Mouse (Mus musculus) granulocyte monocyte progenitor cell, adult 5-6 weeks (primary cell): ENCODE data around the gene Myo10. TPM values are rescaled to one million over a fixed set of nuclear protein-coding genes. Genes with fewer than 3 reads are reported as not detected.

Experiments
- ATAC-seq: replicated peaks from 2 replicates; pipeline ENCODE4 v1.8.0; 2016; ENCODE audit warnings: mild to moderate bottlenecking, moderate TSS enrichment, inconsistent platforms; ENCODE audit not compliant: poor library complexity, severe bottlenecking
- total RNA-seq, 2 experiments: library from RNA; stranded (forward) in 1 of 2; stranded (reverse) in 1 of 2; fragments of 200-712, 200-1000 nt in 1 of 2; fragments of >200 nt in 1 of 2; fragmentation: Nextera tagmentation in 1 of 2; gene quantifications; 2 replicates each; pipeline ENCODE4 v1.2.3; 2014 to 2017

The Myo10 gene
- total RNA-seq, 2 experiments from 2014 or later: 3.3 to 8.9 TPM

- ATAC-seq: peak; percentile 36
Observed at GRCm38 (mm10) chr15:25608742-25609141, 13.6 kb upstream of the Myo10 start.

- ATAC-seq: no peak
Observed at GRCm38 (mm10) chr15:25609253-25609652, 13.1 kb upstream of the Myo10 start.

GRCm38 (mm10) chr15:25611178-25611577, 11.1 kb upstream of the Myo10 start:
- ATAC-seq: no peak

GRCm38 (mm10) chr15:25620560-25620959, 1.8 kb upstream of the Myo10 start:
- ATAC-seq: no peak

GRCm38 (mm10) chr15:25621351-25622199, 750 bp upstream of the Myo10 start:
- ATAC-seq: no peak

GRCm38 (mm10) chr15:25622867-25623471, 644 bp downstream of the Myo10 start:
- ATAC-seq: peak; percentile 5

GRCm38 (mm10) chr15:25623556-25624180, 1.3 kb downstream of the Myo10 start:
- ATAC-seq: no peak

GRCm38 (mm10) chr15:25624263-25624662, 1.9 kb downstream of the Myo10 start:
- 0 out of 2 replicates have a peak, but pooled peaks have one; percentile 21 for ATAC-seq

GRCm38 (mm10) chr15:25625471-25625870, 3.1 kb downstream of the Myo10 start:
- ATAC-seq: no peak

- no peak for ATAC-seq
Observed at GRCm38 (mm10) chr15:25627012-25627411, 4.7 kb downstream of the Myo10 start.

GRCm38 (mm10) chr15:25628251-25628650, 5.9 kb downstream of the Myo10 start:
- no peak for ATAC-seq

GRCm38 (mm10) chr15:25630716-25631115, 8.4 kb downstream of the Myo10 start:
- ATAC-seq: no peak

- no peak for ATAC-seq
Observed at GRCm38 (mm10) chr15:25631332-25631731, 9.0 kb downstream of the Myo10 start.

GRCm38 (mm10) chr15:25632902-25633301, 10.6 kb downstream of the Myo10 start:
- no peak for ATAC-seq

GRCm38 (mm10) chr15:25633674-25634340, 11.5 kb downstream of the Myo10 start:
- no peak for ATAC-seq

GRCm38 (mm10) chr15:25637727-25638126, 15.4 kb downstream of the Myo10 start:
- ATAC-seq: no peak

GRCm38 (mm10) chr15:25639217-25639616, 16.9 kb downstream of the Myo10 start:
- no peak for ATAC-seq

GRCm38 (mm10) chr15:25640840-25641752, 18.8 kb downstream of the Myo10 start:
- ATAC-seq: no peak

- no peak for ATAC-seq
Observed at GRCm38 (mm10) chr15:25642214-25643058, 20.1 kb downstream of the Myo10 start.
